In the genomic region with DNA sequence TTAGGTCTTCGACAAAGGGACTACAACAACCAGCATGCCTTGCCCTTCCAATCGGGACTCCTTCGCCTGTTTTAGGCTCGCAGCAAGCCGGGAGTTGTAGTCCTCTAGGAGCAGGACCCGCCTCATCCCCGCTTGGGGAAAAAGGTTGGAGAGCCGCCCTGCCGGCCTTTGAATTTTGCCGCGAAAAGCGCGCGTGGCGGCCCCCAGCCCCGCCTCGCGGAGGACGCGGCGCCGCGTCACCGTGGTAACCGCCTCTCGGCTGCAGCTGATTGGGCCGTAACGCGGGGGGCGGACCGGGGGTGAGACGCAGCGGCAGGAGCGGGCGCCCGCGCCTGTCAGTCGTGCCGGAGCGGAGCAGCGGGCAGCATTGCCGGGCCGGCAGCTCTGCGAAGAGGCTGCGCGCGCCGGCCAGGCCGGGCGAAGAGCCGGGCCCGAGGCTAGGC, we compare ENCODE assay signal across 8 mouse cellular contexts. TPM values are rescaled to one million over a fixed set of nuclear protein-coding genes. Genes with fewer than 3 reads are reported as not detected.
DNase-seq lines count a peak whose midpoint lies in the region; ATAC-seq lines count a peak whose summit lies in the region.

No protein-coding gene starts in this region.

- no peaks in the 10 kb centered on the region for H3K9me3 ChIP-seq in hindbrain, embryonic 11.5 days (ENCODE audit: control insufficient read depth, low read length)
- peaks cover 9% of the 10 kb centered on the region for H3K9me3 ChIP-seq in lung, embryonic 16.5 days (ENCODE audit: control insufficient read depth, low read length)

- WGBS in hindbrain, embryonic 11.5 days, result under 1% methylated on average over 40 of the region's 52 CpGs
- under 1% methylated on average over 52 of the region's 52 CpGs for WGBS in lung, embryonic 16.5 days

- peak overlapping the region; percentile 94 for H3K27ac ChIP-seq in hindbrain, embryonic 11.5 days (ENCODE audit: low read depth, low read length)
- H3K27ac ChIP-seq in lung, embryonic 16.5 days (ENCODE audit: low read length), result peak overlapping the region; percentile 73

- no peaks in the 10 kb centered on the region for H3K36me3 ChIP-seq in hindbrain, embryonic 11.5 days (ENCODE audit: control insufficient read depth, insufficient read depth, low read length)
- H3K36me3 ChIP-seq in lung, embryonic 16.5 days (ENCODE audit: control insufficient read depth, insufficient read depth, low read length), result no peaks in the 10 kb centered on the region

- peaks cover 6% of the 10 kb centered on the region; the same call in 1 of the 2 replicates for H3K27me3 ChIP-seq in hindbrain, embryonic 11.5 days (ENCODE audit: control insufficient read depth, insufficient read depth, low read length)
- H3K27me3 ChIP-seq in lung, embryonic 16.5 days (ENCODE audit: control insufficient read depth, insufficient read depth, low read depth, low read length), result peaks cover 13% of the 10 kb centered on the region

- H3K4me3 ChIP-seq in hindbrain, embryonic 11.5 days (ENCODE audit: low read depth, low read length), result peak overlapping the region; percentile 86
- peak overlapping the region; percentile 66 for H3K4me3 ChIP-seq in lung, embryonic 16.5 days (ENCODE audit: low read length)

- peak overlapping the region; percentile 77 for H3K9ac ChIP-seq in hindbrain, embryonic 11.5 days (ENCODE audit: low read depth, low read length)
- peak overlapping the region; percentile 69 for H3K9ac ChIP-seq in lung, embryonic 16.5 days (ENCODE audit: low read length)

- peak; percentile 86 for ATAC-seq in hindbrain, embryonic 11.5 days (ENCODE audit: low FRiP score)
- peak; percentile 92 for ATAC-seq in lung, embryonic 16.5 days (ENCODE audit: low read depth)

- peak; percentile 99 for DNase-seq in Muller cell, postnatal 12 days (ENCODE audit: inconsistent ontology term)
- DNase-seq in cerebellum, adult 9-10 months, result peak; percentile 95
- peak; percentile 90 to 95 for DNase-seq in frontal cortex, postnatal 10 days (ENCODE audit: low spot score in 2 of 2)
- DNase-seq in hindbrain, embryonic 11.5 days (ENCODE audit: low spot score), result peak; percentile 98
- peak; percentile 95 for DNase-seq in layer of hippocampus, adult 9-11 months
- DNase-seq in ovary, postnatal 10 days (ENCODE audit: low spot score), result peak; percentile 87
- DNase-seq in thymus, postnatal 0 days (ENCODE audit: low spot score), result peak; percentile 94

- peak overlapping the region; percentile 91 for H3K4me2 ChIP-seq in hindbrain, embryonic 11.5 days (replicated peaks; ENCODE audit: low read depth, low read length)
- H3K4me2 ChIP-seq in lung, embryonic 16.5 days (ENCODE audit: low read depth, low read length), result peak overlapping the region; percentile 99

- peaks cover 21% of the 10 kb centered on the region for H3K4me1 ChIP-seq in hindbrain, embryonic 11.5 days (replicated peaks; ENCODE audit: control insufficient read depth, insufficient read depth, low read length)
- H3K4me1 ChIP-seq in lung, embryonic 16.5 days (replicated peaks; ENCODE audit: control insufficient read depth, insufficient read depth, low read length), result peaks cover 49% of the 10 kb centered on the region

RNA-seq across cellular contexts. Expression of gene Fam222a, which starts 0.7 kb away (rescaled TPM):
- 4.8 and 6.5 TPM in 2 replicates for polyA plus RNA-seq in hindbrain, embryonic 11.5 days (2014; fragmentation: Nextera tagmentation; extraction: Ambion mirVana)
- 2.2 and 2.3 TPM in 2 replicates for polyA plus RNA-seq in lung, embryonic 16.5 days (2015; fragmentation: Nextera tagmentation; extraction: Ambion mirVana)
- 1.6 and 2.3 TPM in 2 replicates for polyA plus RNA-seq in thymus, postnatal 0 days (2015; fragmentation: Nextera tagmentation; extraction: Ambion mirVana)

Comparison
In these comparisons a context has a peak if more than half of its experiments do, and no peak if none do; other contexts are left out.
1. Peak in every context shown above with its lines: DNase-seq, ATAC-seq, H3K4me3 ChIP-seq and H3K27ac ChIP-seq.